Mouse (Mus musculus) stomach, postnatal 0 days (tissue): ENCODE data around the gene Cfap57.

Source experiments
- CTCF ChIP-seq: IDR thresholded peaks from 2 replicates; pipeline ENCODE4 v1.5.1; 2016; ENCODE audit warnings: antibody characterized with exemption, low read depth, mild to moderate bottlenecking, moderate library complexity
- EP300 ChIP-seq: optimal IDR thresholded peaks from 2 replicates; pipeline ENCODE3; 2016; ENCODE audit warnings: antibody characterized with exemption

DNA sequence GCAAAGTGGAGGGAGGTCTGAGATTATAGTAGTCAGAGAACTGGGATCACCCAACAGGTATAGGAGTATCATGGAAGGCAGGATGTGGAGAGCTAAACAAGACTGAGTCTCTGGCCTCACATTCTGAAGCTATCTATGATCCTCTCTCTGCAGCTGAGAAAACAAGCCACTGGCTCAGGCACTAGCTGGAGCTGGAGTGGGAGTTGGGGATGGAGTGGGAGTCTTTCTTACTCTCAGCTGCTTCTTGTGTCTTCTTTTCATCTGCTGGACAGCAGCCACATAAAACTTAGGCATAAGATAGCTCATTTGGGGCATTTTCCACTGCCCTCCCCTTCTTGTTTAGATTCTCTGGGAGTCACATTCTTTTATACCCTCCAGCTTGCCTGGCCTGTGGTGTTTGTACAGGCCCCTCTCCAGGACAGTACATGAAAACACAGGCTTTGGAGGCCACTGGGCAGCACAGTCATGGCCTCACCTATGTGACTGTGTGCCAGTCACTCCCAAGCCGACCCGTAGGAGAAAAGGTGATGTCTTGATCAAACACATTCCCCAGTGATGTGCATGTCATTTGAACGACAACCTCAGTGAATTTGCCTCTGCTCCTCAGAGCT is 67.4 kb downstream of the Cfap57 start:
- TF ChIP-seq EP300 = no peak
- no peak for TF ChIP-seq CTCF
